Mouse (Mus musculus) left cerebral cortex, adult 9 months (tissue): ENCODE results near the gene Tab2.
"Not testable (repeated sequence)": the region's sequence is repeated elsewhere in the genome, so short reads cannot be mapped to it uniquely, and the experiment has no call there.

Experiments
- DNase-seq, 2 experiments: peaks; one replicate each; pipeline ENCODE4 v3.0.0; 2022; ENCODE audit warnings: low spot score in 2 of 2

Gene Tab2

GRCm38 (mm10) chr10:7888256-7888868 is 67.7 kb downstream of the Tab2 start:
- no peak for DNase-seq

GRCm38 (mm10) chr10:7883524-7883923 is 72.5 kb downstream of the Tab2 start:
- peak in 1 of 2 experiments; percentile 78 for DNase-seq

GRCm38 (mm10) chr10:7881971-7882370 is 74.1 kb downstream of the Tab2 start:
- no peak for DNase-seq

GRCm38 (mm10) chr10:7880283-7880682 is 75.7 kb downstream of the Tab2 start:
- not testable (repeated sequence) for DNase-seq

- no peak for DNase-seq
These were observed 81.8 kb downstream of the Tab2 start for GRCm38 (mm10) chr10:7874194-7874593.

- no peak for DNase-seq
These were observed 84.5 kb downstream of the Tab2 start for GRCm38 (mm10) chr10:7871381-7872020.

GRCm38 (mm10) chr10:7870571-7871315 is 85.3 kb downstream of the Tab2 start:
- peak; percentile 2 to 56 for DNase-seq

- DNase-seq = no peak
These were observed 86.3 kb downstream of the Tab2 start for GRCm38 (mm10) chr10:7869746-7870145.

- DNase-seq = no peak
These were observed 88.4 kb downstream of the Tab2 start for GRCm38 (mm10) chr10:7867666-7868030.

- DNase-seq = no peak
These were observed 89.0 kb downstream of the Tab2 start for GRCm38 (mm10) chr10:7866762-7867665.

GRCm38 (mm10) chr10:7864806-7865205 is 91.2 kb downstream of the Tab2 start:
- DNase-seq = no peak

- no peak for DNase-seq
These were observed 91.8 kb downstream of the Tab2 start for GRCm38 (mm10) chr10:7864184-7864583.

- no peak for DNase-seq
These were observed 92.6 kb downstream of the Tab2 start for GRCm38 (mm10) chr10:7863411-7863810.

- DNase-seq = no peak
These were observed 93.9 kb downstream of the Tab2 start for GRCm38 (mm10) chr10:7861937-7862657.

- no peak for DNase-seq
These were observed 94.6 kb downstream of the Tab2 start for GRCm38 (mm10) chr10:7861259-7861936.

GRCm38 (mm10) chr10:7860494-7860893 is 95.5 kb downstream of the Tab2 start:
- no peak for DNase-seq
